ENCODE assay signal across 30 mouse cellular contexts in the genomic region with DNA sequence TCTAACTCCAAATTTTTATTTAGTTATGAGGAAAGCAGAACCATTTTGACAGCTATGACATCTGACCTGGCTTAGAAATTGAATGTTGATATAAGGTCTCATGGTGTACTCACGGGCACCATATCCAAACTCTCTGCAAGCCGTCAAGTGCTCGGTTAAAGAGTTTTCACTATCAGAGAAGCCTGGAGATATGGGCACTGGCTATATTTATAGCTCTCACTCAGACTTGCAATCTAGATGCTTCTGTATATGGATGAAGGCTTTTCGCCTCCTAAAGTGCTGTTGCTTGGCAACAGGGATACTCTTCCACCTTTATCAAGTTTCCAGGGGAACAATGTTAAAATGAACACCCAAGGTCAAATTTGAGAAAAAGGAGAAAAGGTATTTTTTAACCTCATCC. TPM values are rescaled to one million over a fixed set of nuclear protein-coding genes. Genes with fewer than 3 reads are reported as not detected.
"Had no signal": no experiment of that assay in that cellular context is flagged by ENCODE, and none has a peak within 500 bp of the region (broad histone marks: within the 10 kb centered on the region; RNA-seq: fewer than 3 reads in every experiment).

No protein-coding gene starts in this region.

- H3K4me1 ChIP-seq: limb, embryonic 13.5 days; liver, embryonic 12.5 days; liver, embryonic 15.5 days; lung, embryonic 15.5 days; megakaryocyte, embryonic 14.5 days; midbrain, embryonic 10.5 days; midbrain, embryonic 13.5 days; neural tube, embryonic 13.5 days had no signal

- DNase-seq: kidney, postnatal 25 days; layer of hippocampus, adult 9-11 months; liver; lung, adult 18-20 months; lung, postnatal 10 days; lung, postnatal 36 days; thymus, adult 18-20 months; thymus, postnatal 36 days had no signal

- H3K9me3 ChIP-seq: limb, embryonic 10.5 days; limb, embryonic 13.5 days; liver, embryonic 12.5 days; liver, embryonic 15.5 days; lung, embryonic 15.5 days; midbrain, embryonic 10.5 days; midbrain, embryonic 13.5 days; neural tube, embryonic 13.5 days had no signal

- H3K9ac ChIP-seq: limb, embryonic 13.5 days; liver, embryonic 12.5 days; liver, embryonic 15.5 days; lung, embryonic 15.5 days; midbrain, embryonic 13.5 days; neural tube, embryonic 13.5 days had no signal

- H3K27me3 ChIP-seq: limb, embryonic 13.5 days; liver, embryonic 12.5 days; liver, embryonic 15.5 days; lung, embryonic 15.5 days; megakaryocyte, embryonic 14.5 days; midbrain, embryonic 13.5 days; neural tube, embryonic 13.5 days had no signal

- H3K4me3 ChIP-seq: layer of hippocampus, adult 2 months; limb, embryonic 10.5 days; limb, embryonic 13.5 days; liver, embryonic 12.5 days; liver, embryonic 15.5 days; lung, embryonic 15.5 days; megakaryocyte, embryonic 14.5 days; midbrain, embryonic 10.5 days; midbrain, embryonic 13.5 days; myocyte; neural tube, embryonic 13.5 days had no signal

- H3K4me2 ChIP-seq: limb, embryonic 13.5 days; liver, embryonic 12.5 days; liver, embryonic 15.5 days; lung, embryonic 15.5 days; midbrain, embryonic 13.5 days; neural tube, embryonic 13.5 days had no signal

- H3K27ac ChIP-seq: layer of hippocampus, adult 2 months; limb, embryonic 10.5 days; limb, embryonic 13.5 days; liver, embryonic 12.5 days; liver, embryonic 15.5 days; lung, embryonic 15.5 days; midbrain, embryonic 10.5 days; midbrain, embryonic 13.5 days; neural tube, embryonic 13.5 days had no signal

- ATAC-seq: liver, embryonic 12.5 days; midbrain, embryonic 13.5 days; midbrain, embryonic 16.5 days had no signal

- H3K36me3 ChIP-seq: limb, embryonic 10.5 days; limb, embryonic 13.5 days; liver, embryonic 12.5 days; liver, embryonic 15.5 days; lung, embryonic 15.5 days; midbrain, embryonic 10.5 days; midbrain, embryonic 13.5 days; neural tube, embryonic 13.5 days had no signal

RNA-seq across cellular contexts. Expression of a gene that starts 47.1 kb away (rescaled TPM):
- total RNA-seq: layer of hippocampus, adult 2 months; layer of hippocampus, postnatal 25 days; left cerebral cortex, adult 18-20 months; left cerebral cortex, postnatal 25 days; monocyte, adult 5-6 weeks had no signal
- polyA plus RNA-seq: large intestine, adult 2 months; limb, embryonic 10.5 days; limb, embryonic 13.5 days; liver, embryonic 12.5 days; liver, embryonic 15.5 days; lung, embryonic 15.5 days; midbrain, embryonic 10.5 days; midbrain, embryonic 13.5 days; midbrain, embryonic 16.5 days; myocyte; neural tube, embryonic 13.5 days; small intestine, adult 2 months; spleen, adult 2 months; stomach, embryonic 16.5 days; testis, adult 2 months; urinary bladder, adult 2 months had no signal
